Mouse (Mus musculus) limb, embryonic 13.5 days (tissue): Measurements from ENCODE around the gene Aoc1. TPM values are rescaled to one million over a fixed set of nuclear protein-coding genes. Genes with fewer than 3 reads are reported as not detected.
"Not testable (repeated sequence)": the region's sequence is repeated elsewhere in the genome, so short reads cannot be mapped to it uniquely, and the experiment has no call there.

Experiments used
- ATAC-seq: fragments of 200-750 bp; cut with Nextera tagmentation; 2 replicates; pipeline ENCODE4 v1.8.0; 2017; ENCODE audit warnings: low read depth, moderate number of reproducible peaks, moderate TSS enrichment; ENCODE audit not compliant: low FRiP score
- H3K27ac ChIP-seq: fragments of 300-500 bp; sonication (generic); 2 replicates; pipeline ENCODE4 v1.5.1; 2015; ENCODE audit warnings: inconsistent platforms, mild to moderate bottlenecking, moderate library complexity
- H3K27me3 ChIP-seq: fragments of 300-500 bp; sonication (generic); 2 replicates; pipeline ENCODE4 v1.6.1; 2015; ENCODE audit warnings: mild to moderate bottlenecking, inconsistent platforms
- H3K36me3 ChIP-seq: fragments of 300-500 bp; sonication (generic); 2 replicates; pipeline ENCODE4 v1.6.1; 2015; ENCODE audit warnings: inconsistent platforms, mild to moderate bottlenecking, moderate library complexity
- H3K4me1 ChIP-seq: fragments of 300-500 bp; sonication (generic); 2 replicates; pipeline ENCODE4 v1.6.1; 2015; ENCODE audit warnings: inconsistent platforms
- H3K4me2 ChIP-seq: fragments of 300-500 bp; sonication (generic); replicated peaks from 2 replicates; pipeline ENCODE4 v1.6.1; 2015; ENCODE audit warnings: inconsistent platforms, mild to moderate bottlenecking, moderate library complexity
- H3K4me3 ChIP-seq: fragments of 300-500 bp; sonication (generic); 2 replicates; pipeline ENCODE4 v1.5.1; 2015; ENCODE audit warnings: moderate library complexity, mild to moderate bottlenecking, inconsistent platforms
- H3K9ac ChIP-seq: fragments of 300-500 bp; sonication (generic); 2 replicates; pipeline ENCODE4 v1.6.1; 2015; ENCODE audit warnings: mild to moderate bottlenecking, inconsistent platforms
- H3K9me3 ChIP-seq: fragments of 300-500 bp; sonication (generic); 2 replicates; pipeline ENCODE4 v1.6.1; 2016; ENCODE audit warnings: inconsistent platforms
- WGBS: fragments of 180-500 bp; shearing (Covaris S2); methylation state at CpG from one replicate; pipeline ENCODE4 v1.1.7; 2015; 5-methylcytosine and 5-hydroxymethylcytosine counted together
- polyA plus RNA-seq: library from polyadenylated mRNA; unstranded; fragments of >200 nt; fragmentation: Nextera tagmentation; extraction: Ambion mirVana; gene quantifications from 2 replicates; pipeline ENCODE4 v1.2.1, GENCODE M21; 2015

Gene Aoc1
- polyA plus RNA-seq, 1 experiment from 2014 or later, result not detected

DNA sequence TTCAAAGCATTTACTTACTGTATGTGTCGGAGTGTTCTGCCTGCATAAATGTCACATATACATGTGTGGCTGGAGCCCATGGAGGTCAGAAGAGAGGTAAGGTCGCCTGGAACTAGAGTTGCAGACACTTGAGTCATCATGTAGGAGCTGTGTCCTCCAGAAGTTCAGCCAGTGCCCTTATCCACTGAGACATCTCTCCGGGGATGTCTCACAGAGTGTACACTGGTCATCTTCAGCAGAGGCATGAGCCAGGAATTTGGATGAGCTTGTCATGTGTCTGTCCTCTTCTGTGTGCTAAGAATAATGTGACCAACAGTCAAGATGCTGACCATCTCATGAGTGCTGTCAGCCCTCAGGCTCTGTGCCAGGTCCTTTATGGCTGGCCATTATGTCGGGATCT, 9.9 kb upstream of the Aoc1 start:
- 78% methylated on average over 4 of the region's 4 CpGs for WGBS
- no peaks in the 10 kb centered on the region for H3K36me3 ChIP-seq
- H3K4me2 ChIP-seq, result no peak overlapping the region
- no peak overlapping the region for H3K27ac ChIP-seq
- H3K4me1 ChIP-seq, result 0 out of 2 replicates have a peak, but pooled peaks cover 5% of the 10 kb centered on the region
- no peaks in the 10 kb centered on the region for H3K9me3 ChIP-seq
- H3K4me3 ChIP-seq, result no peak overlapping the region
- ATAC-seq, result no peak
- H3K27me3 ChIP-seq, result no peaks in the 10 kb centered on the region
- no peak overlapping the region for H3K9ac ChIP-seq

DNA sequence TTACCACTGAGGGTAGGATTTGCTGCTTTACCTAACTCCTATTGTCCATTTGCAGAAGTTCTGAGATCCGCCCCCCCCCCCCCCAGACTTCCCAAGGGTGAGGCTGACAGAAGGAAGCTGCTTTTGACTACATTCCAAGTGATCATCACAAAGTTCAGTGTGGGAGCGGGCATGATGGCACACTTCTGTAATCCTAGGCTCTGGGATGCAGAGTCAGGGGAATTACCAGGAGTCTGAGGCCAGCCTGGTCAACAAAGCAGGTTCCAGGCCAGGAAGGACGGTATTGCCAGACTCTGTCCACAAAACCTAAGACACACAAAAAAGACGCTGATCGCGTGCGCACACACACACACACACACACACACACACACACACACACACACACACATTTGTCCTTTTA, 9.2 kb upstream of the Aoc1 start:
- WGBS, result 92% methylated on average over 7 of the region's 7 CpGs
- no peak overlapping the region for H3K27ac ChIP-seq

DNA sequence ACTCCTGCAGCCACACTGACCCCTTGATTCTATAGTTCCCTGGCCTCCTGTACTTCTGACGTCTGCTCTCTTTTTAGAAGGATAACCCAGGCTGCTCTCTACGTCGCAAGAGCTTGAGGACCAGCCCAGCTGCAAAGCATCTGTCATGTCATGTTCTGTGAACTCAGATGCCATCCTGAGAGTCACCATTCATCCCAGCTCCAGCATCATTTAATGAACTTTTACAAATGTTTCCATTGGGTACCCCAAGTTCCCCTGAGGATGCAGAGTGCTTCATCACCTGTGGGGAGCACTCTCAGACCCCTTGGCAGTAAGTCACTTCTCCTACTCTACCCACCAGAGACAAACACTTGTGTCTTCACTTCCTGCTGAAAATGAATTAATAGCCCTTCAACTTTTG, 8.5 kb upstream of the Aoc1 start:
- no peaks in the 10 kb centered on the region for H3K9me3 ChIP-seq
- 0 out of 2 replicates have a peak, but pooled peaks cover 5% of the 10 kb centered on the region for H3K4me1 ChIP-seq
- no peaks in the 10 kb centered on the region for H3K36me3 ChIP-seq
- H3K27me3 ChIP-seq, result no peaks in the 10 kb centered on the region
- no peak overlapping the region for H3K4me3 ChIP-seq
- WGBS, result 56% methylated on average over 3 of the region's 3 CpGs
- H3K9ac ChIP-seq, result no peak overlapping the region
- no peak overlapping the region for H3K27ac ChIP-seq
- no peak for ATAC-seq
- H3K4me2 ChIP-seq, result no peak overlapping the region

More for the DNA sequence above, 9.2 kb upstream of the Aoc1 start:
- Histone ChIP-seq H3K9me3 (no peaks in the 10 kb centered on the region), H3K27me3 (no peaks in the 10 kb centered on the region), H3K4me1 (0 out of 2 replicates have a peak, but pooled peaks cover 5% of the 10 kb centered on the region), H3K4me2 (no peak overlapping the region), H3K4me3 (no peak overlapping the region), H3K36me3 (no peaks in the 10 kb centered on the region), H3K9ac (no peak overlapping the region)
- no peak for ATAC-seq

DNA sequence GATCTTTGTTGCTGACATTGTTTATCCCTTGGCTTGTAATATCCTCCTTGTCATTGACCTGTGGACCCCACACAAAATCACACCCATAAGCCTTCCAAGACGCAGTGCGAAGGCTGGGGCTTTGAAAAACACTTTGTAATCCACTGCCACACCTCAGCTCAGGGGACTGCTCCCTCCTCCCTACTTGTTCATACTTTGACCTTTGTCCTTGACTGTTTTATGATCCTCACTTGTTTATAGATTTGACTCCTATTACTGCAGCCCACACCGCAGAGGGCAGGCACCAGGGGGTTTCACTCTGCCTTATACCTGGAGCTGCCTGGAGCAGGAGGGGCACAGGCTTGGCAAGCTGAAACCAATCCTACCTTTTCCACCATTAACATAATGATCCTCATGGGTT, 8.0 kb upstream of the Aoc1 start:
- WGBS, result 25% methylated on average over 3 of the region's 3 CpGs
- no peak overlapping the region for H3K4me3 ChIP-seq
- no peaks in the 10 kb centered on the region for H3K36me3 ChIP-seq
- H3K9me3 ChIP-seq, result no peaks in the 10 kb centered on the region
- no peak overlapping the region for H3K4me2 ChIP-seq
- no peaks in the 10 kb centered on the region for H3K27me3 ChIP-seq
- ATAC-seq, result no peak
- H3K4me1 ChIP-seq, result 0 out of 2 replicates have a peak, but pooled peaks cover 5% of the 10 kb centered on the region
- H3K27ac ChIP-seq, result no peak overlapping the region
- no peak overlapping the region for H3K9ac ChIP-seq

DNA sequence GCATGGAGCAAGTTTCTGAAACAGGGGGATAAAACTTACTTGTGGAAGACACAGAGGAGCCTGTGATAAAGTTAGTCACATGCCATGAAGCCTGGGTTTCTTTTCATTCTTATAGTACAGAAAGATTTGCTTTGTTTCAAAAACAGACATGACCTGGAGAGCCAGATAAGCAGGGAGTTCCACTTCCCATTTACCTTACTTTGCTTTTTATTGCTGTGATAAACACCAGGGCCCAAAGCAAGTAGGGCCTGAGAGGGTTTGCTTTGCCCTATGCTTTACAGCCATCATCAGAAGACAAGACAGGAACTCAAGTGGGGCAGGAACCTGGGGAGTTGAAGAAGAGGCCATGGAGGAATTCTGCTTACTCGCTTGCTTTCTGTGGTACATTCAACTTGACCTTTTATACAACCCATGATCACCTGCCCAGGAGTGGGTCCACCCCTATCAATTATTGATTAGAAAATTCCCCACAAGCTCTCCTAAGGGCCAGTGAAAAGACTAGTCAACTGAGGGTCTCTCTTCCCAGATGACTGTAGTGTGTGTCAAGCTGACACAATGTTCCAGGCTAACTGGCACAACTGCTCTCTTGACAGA, 7.4 kb upstream of the Aoc1 start:
- Histone ChIP-seq H3K27me3 (no peaks in the 10 kb centered on the region), H3K4me1 (0 out of 2 replicates have a peak, but pooled peaks cover 4% of the 10 kb centered on the region), H3K4me2 (no peak overlapping the region), H3K9me3 (no peaks in the 10 kb centered on the region), H3K27ac (no peak overlapping the region), H3K4me3 (no peak overlapping the region), H3K36me3 (no peaks in the 10 kb centered on the region), H3K9ac (no peak overlapping the region)
- no peak for ATAC-seq
- WGBS, result 70% methylated on average over 1 of the region's 1 CpGs

DNA sequence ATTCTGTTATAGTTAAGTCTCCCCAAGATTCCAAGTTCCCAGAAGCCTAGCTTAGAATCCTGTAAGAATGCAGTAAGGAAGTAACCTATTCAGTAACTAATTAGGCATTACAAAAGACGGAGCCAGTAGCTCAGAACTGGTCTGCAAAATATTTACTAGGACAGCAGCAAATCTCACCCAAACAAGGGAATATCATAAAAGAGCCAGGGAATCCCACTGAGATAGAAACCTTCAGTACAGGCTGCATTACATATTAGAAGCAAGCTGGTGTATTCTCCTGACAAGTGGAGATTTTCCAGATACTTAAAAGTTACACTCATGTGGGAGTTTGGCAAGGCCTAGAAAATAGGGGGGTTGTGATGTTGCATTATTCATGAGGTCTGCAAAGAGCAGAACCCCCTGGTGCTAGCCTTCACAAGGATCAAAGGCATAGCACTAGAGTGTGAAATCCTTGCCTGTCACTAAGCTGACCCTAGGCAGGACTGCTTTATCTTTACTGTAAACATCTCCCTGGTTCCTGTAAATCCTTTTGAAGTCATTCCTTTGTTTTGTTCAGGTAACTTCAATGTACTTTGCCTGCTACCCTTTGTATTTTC, 6.2 kb upstream of the Aoc1 start:
- H3K4me3 ChIP-seq, H3K27me3 ChIP-seq, H3K4me1 ChIP-seq, H3K4me2 ChIP-seq, H3K36me3 ChIP-seq, ATAC-seq, H3K9me3 ChIP-seq, H3K27ac ChIP-seq, H3K9ac ChIP-seq: not testable (repeated sequence)
- 27% methylated on average over 1 of the region's 1 CpGs for WGBS

DNA sequence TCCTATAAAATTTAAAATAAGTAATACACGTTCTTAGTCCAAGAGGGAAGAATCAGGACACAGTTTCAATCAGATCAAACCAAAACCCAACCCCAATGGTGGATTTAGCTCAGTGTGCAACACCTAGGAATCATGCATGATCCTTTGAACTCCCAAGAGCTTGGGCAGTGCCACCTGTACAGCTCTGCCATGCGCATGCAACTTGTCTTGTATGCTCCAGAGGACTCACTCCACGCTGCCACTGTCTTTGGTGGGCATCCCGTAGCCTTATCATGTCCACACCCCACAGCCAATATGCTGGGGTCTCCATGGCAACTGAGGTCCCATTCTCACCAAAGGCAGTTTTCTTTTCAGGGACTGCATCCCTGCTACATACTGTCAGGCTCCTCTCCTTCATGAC, 5.5 kb upstream of the Aoc1 start:
- no peak overlapping the region for H3K4me3 ChIP-seq
- H3K9ac ChIP-seq, result no peak overlapping the region
- H3K27ac ChIP-seq, result no peak overlapping the region
- H3K27me3 ChIP-seq, result no peaks in the 10 kb centered on the region
- no peak for ATAC-seq
- no peaks in the 10 kb centered on the region for H3K36me3 ChIP-seq
- no peak overlapping the region for H3K4me2 ChIP-seq
- WGBS, result 62% methylated on average over 4 of the region's 4 CpGs
- H3K9me3 ChIP-seq, result no peaks in the 10 kb centered on the region
- no peaks in the 10 kb centered on the region for H3K4me1 ChIP-seq

DNA sequence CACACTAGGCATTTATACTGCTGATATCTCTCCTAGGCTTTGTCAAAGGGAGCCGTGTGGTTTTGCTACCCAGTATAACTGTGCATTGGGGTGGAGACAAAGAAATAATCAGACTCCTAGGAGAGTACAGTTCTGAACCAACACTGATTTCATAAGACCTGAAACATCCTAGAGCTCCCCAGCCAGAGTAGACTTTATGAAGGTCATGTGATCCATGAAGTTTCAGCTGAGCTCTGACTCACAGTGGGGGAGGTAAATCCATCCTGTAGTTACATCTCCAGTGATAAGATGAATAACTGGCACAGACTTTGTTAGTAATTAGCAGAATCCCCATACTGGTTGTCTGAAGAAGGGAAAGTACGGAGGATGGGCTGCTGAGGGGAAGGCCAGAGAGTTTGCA, 2.9 kb upstream of the Aoc1 start:
- no peak overlapping the region for H3K27ac ChIP-seq
- H3K4me1 ChIP-seq, result no peaks in the 10 kb centered on the region
- WGBS, result 92% methylated on average over 2 of the region's 2 CpGs
- no peaks in the 10 kb centered on the region for H3K9me3 ChIP-seq
- no peak overlapping the region for H3K4me2 ChIP-seq
- no peaks in the 10 kb centered on the region for H3K27me3 ChIP-seq
- no peak overlapping the region for H3K4me3 ChIP-seq
- no peaks in the 10 kb centered on the region for H3K36me3 ChIP-seq
- no peak overlapping the region for H3K9ac ChIP-seq
- no peak for ATAC-seq

DNA sequence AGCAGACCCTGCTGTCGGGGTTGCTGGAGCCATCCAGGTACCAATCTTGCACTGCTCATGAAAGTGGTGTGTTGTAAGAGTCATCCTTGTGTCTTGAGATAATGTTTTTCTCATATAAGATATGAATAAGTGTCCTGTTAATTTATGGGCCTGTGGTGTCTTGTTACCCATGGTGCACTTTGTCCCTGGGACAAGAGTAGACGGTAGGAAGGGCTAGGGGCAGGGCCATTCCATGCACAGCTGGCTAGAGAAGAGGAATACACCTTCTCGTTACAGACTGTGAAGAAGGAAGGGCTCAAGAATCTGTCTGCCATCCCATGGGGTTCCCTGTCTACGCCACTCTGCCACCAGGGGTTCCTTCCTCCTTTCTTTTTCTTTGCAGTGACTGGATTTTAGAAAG, 1.9 kb downstream of the Aoc1 start:
- ATAC-seq, result no peak
- Histone ChIP-seq H3K27ac (no peak overlapping the region), H3K4me2 (no peak overlapping the region), H3K9ac (no peak overlapping the region), H3K4me3 (no peak overlapping the region), H3K27me3 (no peaks in the 10 kb centered on the region), H3K36me3 (no peaks in the 10 kb centered on the region), H3K9me3 (no peaks in the 10 kb centered on the region), H3K4me1 (no peaks in the 10 kb centered on the region)
- WGBS, result 78% methylated on average over 4 of the region's 4 CpGs

DNA sequence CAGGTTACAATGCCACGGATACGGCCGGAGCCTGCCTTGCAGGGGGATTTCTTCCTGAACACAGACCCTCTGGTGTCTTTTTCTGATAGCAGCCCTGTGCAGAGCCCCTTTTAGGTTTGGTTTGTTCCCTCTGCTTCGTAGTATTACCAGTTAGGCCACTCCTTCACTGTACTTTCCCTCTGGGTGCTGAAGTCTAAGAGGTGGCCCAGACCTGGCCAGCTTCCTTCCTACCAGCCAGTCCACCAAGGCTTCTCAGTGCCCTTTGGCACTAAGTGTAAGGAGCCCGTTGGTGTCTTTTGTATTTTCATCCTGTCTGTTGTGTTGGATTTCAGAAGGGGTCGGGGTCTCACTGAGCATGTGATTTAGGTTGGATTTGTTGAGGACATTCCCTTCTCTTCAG, 2.8 kb downstream of the Aoc1 start:
- Histone ChIP-seq H3K9me3 (no peaks in the 10 kb centered on the region), H3K4me1 (no peaks in the 10 kb centered on the region), H3K4me3 (no peak overlapping the region), H3K36me3 (no peaks in the 10 kb centered on the region), H3K9ac (no peak overlapping the region), H3K27ac (no peak overlapping the region), H3K4me2 (no peak overlapping the region), H3K27me3 (no peaks in the 10 kb centered on the region)
- ATAC-seq, result no peak
- 89% methylated on average over 6 of the region's 6 CpGs for WGBS

DNA sequence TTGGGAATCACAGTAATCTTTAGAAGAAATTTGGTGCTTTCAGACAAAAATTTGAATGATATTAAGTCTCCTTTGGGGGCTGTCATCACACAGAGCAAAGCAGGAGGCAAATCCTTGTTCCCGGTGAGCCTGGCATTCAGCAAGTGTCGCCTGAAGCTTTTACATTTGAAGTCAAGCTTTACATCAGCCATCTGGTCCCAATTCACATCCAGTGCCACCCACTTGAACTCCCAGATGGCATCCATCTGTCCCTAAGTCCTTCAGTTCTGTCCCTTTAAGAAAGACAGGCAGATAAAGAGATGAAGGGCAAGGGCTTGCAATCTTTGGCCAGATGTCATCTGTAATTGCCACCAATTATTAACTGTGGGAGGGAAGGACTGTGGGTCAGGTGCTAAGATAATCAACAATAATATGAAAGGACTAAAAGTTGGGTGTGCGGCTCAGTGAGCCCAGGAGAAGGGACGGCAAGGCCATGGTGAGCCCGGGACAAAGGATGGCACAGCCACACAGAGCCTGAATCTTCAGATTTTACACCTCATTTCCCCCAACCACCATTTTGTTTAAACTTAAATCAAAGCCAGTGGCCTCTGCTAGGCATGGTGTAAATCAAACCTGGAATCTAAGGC, 3.9 kb downstream of the Aoc1 start:
- Histone ChIP-seq H3K27me3 (no peaks in the 10 kb centered on the region), H3K9ac (no peak overlapping the region), H3K4me1 (no peaks in the 10 kb centered on the region), H3K9me3 (no peaks in the 10 kb centered on the region), H3K4me3 (no peak overlapping the region), H3K4me2 (no peak overlapping the region), H3K27ac (no peak overlapping the region), H3K36me3 (no peaks in the 10 kb centered on the region)
- WGBS, result 48% methylated on average over 5 of the region's 5 CpGs
- no peak for ATAC-seq

DNA sequence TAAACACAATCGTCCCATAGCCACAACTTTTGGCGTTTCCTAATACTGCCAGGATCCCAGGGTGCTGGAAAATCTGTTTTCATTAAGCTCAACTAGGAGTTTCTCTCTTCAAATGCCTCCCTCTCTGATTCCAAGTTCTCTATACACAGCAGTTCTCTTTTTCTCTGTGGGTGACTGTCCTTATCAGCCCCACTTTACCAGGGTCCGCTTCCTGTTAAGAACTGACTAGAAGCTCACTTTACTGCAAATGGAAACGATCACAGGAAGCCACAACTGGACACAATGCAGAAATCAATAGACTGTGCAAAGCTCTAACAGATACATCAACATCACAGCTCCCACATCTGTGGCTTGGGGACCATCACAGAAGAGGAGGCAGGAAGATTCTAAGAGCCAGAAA, 21.5 kb downstream of the Aoc1 start:
- Histone ChIP-seq H3K4me2 (no peak overlapping the region), H3K9me3 (peaks cover 4% of the 10 kb centered on the region; the same call in 1 of the 2 replicates), H3K4me1 (no peaks in the 10 kb centered on the region), H3K27me3 (no peaks in the 10 kb centered on the region), H3K36me3 (no peaks in the 10 kb centered on the region), H3K4me3 (no peak overlapping the region), H3K9ac (no peak overlapping the region), H3K27ac (no peak overlapping the region)
- WGBS, result 77% methylated on average over 4 of the region's 4 CpGs
- ATAC-seq, result no peak
